Comparison of ENCODE assay signal across 14 mouse cellular contexts in genomic region chr17:12163903-12164302, GRCm38 (mm10). TPM values are rescaled to one million over a fixed set of nuclear protein-coding genes. Genes with fewer than 3 reads are reported as not detected.
DNase-seq lines count a peak whose midpoint lies in the region; ATAC-seq and TF ChIP-seq lines count a peak whose summit lies in the region.
"Had no signal": no experiment of that assay in that cellular context is flagged by ENCODE, and none has a peak within 500 bp of the region (broad histone marks: within the 10 kb centered on the region; RNA-seq: fewer than 3 reads in every experiment).

No protein-coding gene starts in this region.

- no peak for TF ChIP-seq CTCF in hindbrain, postnatal 0 days (IDR thresholded peaks at IDR 0.05; ENCODE audit: low read depth)
- TF ChIP-seq CTCF in stomach, postnatal 0 days (IDR thresholded peaks at IDR 0.05; ENCODE audit: low read depth) = no peak

- no peaks in the 10 kb centered on the region for H3K27me3 ChIP-seq in hindbrain, postnatal 0 days (ENCODE audit: insufficient read depth, low read length)
- no peaks in the 10 kb centered on the region for H3K27me3 ChIP-seq in hindbrain, embryonic 13.5 days
- no peaks in the 10 kb centered on the region for H3K27me3 ChIP-seq in stomach, postnatal 0 days (ENCODE audit: control insufficient read depth, insufficient read depth, low read length)
- H3K27me3 ChIP-seq: forebrain, embryonic 13.5 days had no signal

- H3K27ac ChIP-seq in hindbrain, postnatal 0 days = peak overlapping the region; percentile 20; the same call in 1 of the 2 replicates
- H3K27ac ChIP-seq in hindbrain, embryonic 13.5 days = no peak overlapping the region
- no peak overlapping the region for H3K27ac ChIP-seq in stomach, postnatal 0 days (replicated peaks)
- H3K27ac ChIP-seq: forebrain, embryonic 13.5 days had no signal

- 44% methylated on average over 7 of the region's 7 CpGs for WGBS in hindbrain, postnatal 0 days
- WGBS in hindbrain, embryonic 13.5 days = 57% methylated on average over 7 of the region's 7 CpGs
- 79% methylated on average over 7 of the region's 7 CpGs for WGBS in stomach, postnatal 0 days

- intact Hi-C loops in left cerebral cortex, postnatal 36 days (cut with DNase I) = loop anchor here (5.0 kb wide), 1 partner anchor 43 kb away; no protein-coding TSS in a partner anchor

- H3K9me3 ChIP-seq in hindbrain, postnatal 0 days (ENCODE audit: low read length) = no peaks in the 10 kb centered on the region
- H3K9me3 ChIP-seq in hindbrain, embryonic 13.5 days = no peaks in the 10 kb centered on the region
- no peaks in the 10 kb centered on the region for H3K9me3 ChIP-seq in stomach, postnatal 0 days (ENCODE audit: control insufficient read depth, low read length)
- H3K9me3 ChIP-seq: forebrain, embryonic 13.5 days had no signal

- no peak overlapping the region for H3K4me2 ChIP-seq in hindbrain, postnatal 0 days (ENCODE audit: low read depth, low read length)
- no peak overlapping the region for H3K4me2 ChIP-seq in hindbrain, embryonic 13.5 days
- H3K4me2 ChIP-seq in stomach, postnatal 0 days (replicated peaks; ENCODE audit: low read depth) = no peak overlapping the region
- H3K4me2 ChIP-seq: forebrain, embryonic 13.5 days had no signal

- DNase-seq in hindbrain, postnatal 0 days (ENCODE audit: low spot score) = no peak
- peak; percentile 79 for DNase-seq in right cerebral cortex, adult 18-20 months
- no peak for DNase-seq in right cerebral cortex, postnatal 14 days
- DNase-seq in frontal cortex, postnatal 36 days (ENCODE audit: low spot score in 2 of 2) = peak; percentile 64 to 79
- DNase-seq in left cerebral cortex, postnatal 36 days (ENCODE audit: low spot score in 2 of 2) = peak; percentile 61 to 71
- no peak for DNase-seq in stomach, postnatal 0 days (ENCODE audit: low spot score)
- DNase-seq in thymus, postnatal 10 days (ENCODE audit: low spot score in 2 of 2) = no peak
- DNase-seq: cerebellum, adult 8-10 months; gastrocnemius, postnatal 14 days; kidney, adult 11 months; lung, adult 18-20 months had no signal

- no peaks in the 10 kb centered on the region for H3K36me3 ChIP-seq in hindbrain, postnatal 0 days (ENCODE audit: insufficient read depth, low read length)
- peaks cover 9% of the 10 kb centered on the region; the same call in 1 of the 2 replicates for H3K36me3 ChIP-seq in hindbrain, embryonic 13.5 days
- H3K36me3 ChIP-seq in stomach, postnatal 0 days (ENCODE audit: control insufficient read depth, insufficient read depth, low read length) = no peaks in the 10 kb centered on the region

- peaks cover 20% of the 10 kb centered on the region for H3K4me1 ChIP-seq in hindbrain, postnatal 0 days (ENCODE audit: insufficient read depth, low read length)
- H3K4me1 ChIP-seq in hindbrain, embryonic 13.5 days (replicated peaks) = peaks cover 40% of the 10 kb centered on the region
- peaks cover 3% of the 10 kb centered on the region; the same call in 1 of the 2 replicates for H3K4me1 ChIP-seq in stomach, postnatal 0 days (replicated peaks; ENCODE audit: control insufficient read depth, insufficient read depth)

- H3K9ac ChIP-seq in hindbrain, postnatal 0 days (replicated peaks; ENCODE audit: low read length) = no peak overlapping the region
- H3K9ac ChIP-seq in hindbrain, embryonic 13.5 days = no peak overlapping the region
- H3K9ac ChIP-seq in stomach, postnatal 0 days (ENCODE audit: low read length) = no peak overlapping the region
- H3K9ac ChIP-seq: forebrain, embryonic 13.5 days had no signal

- no peak for ATAC-seq in hindbrain, postnatal 0 days
- no peak for ATAC-seq in hindbrain, embryonic 13.5 days (ENCODE audit: low FRiP score)
- ATAC-seq in stomach, postnatal 0 days (ENCODE audit: low FRiP score, low TSS enrichment) = no peak
- ATAC-seq: CD4-positive, CD25-positive, alpha-beta regulatory T cell, adult 4 months had no signal

- TF ChIP-seq EP300 in stomach, postnatal 0 days (optimal IDR thresholded peaks at IDR 0.05) = no peak

- no peak overlapping the region for H3K4me3 ChIP-seq in hindbrain, postnatal 0 days (ENCODE audit: low read length)
- H3K4me3 ChIP-seq in hindbrain, embryonic 13.5 days = no peak overlapping the region
- H3K4me3 ChIP-seq in stomach, postnatal 0 days (ENCODE audit: low read depth, low read length) = no peak overlapping the region
- H3K4me3 ChIP-seq: forebrain, embryonic 13.5 days had no signal

RNA-seq across cellular contexts. Expression of gene Agpat4, which starts 45.4 kb away (rescaled TPM):
- total RNA-seq in hindbrain, postnatal 0 days (2014; rRNA removed) = 53.6 and 59.3 TPM in 2 replicates
- 56.6 and 61.5 TPM in 2 replicates for polyA plus RNA-seq in hindbrain, postnatal 0 days (2015; fragmentation: Nextera tagmentation; extraction: Ambion mirVana)
- 55.2 and 60.2 TPM in 2 replicates for polyA plus RNA-seq in hindbrain, embryonic 13.5 days (2015; fragmentation: Nextera tagmentation; extraction: Ambion mirVana)
- total RNA-seq in left cerebral cortex, postnatal 36 days (2021) = 10 to 100 TPM; 54.1 to 66.5 TPM
- 18.7 and 19.5 TPM in 2 replicates for polyA plus RNA-seq in stomach, postnatal 0 days (2015; fragmentation: Nextera tagmentation; extraction: Ambion mirVana)

Comparison
In these comparisons a context has a peak if more than half of its experiments do, and no peak if none do; other contexts are left out.
1. DNase-seq: peak in right cerebral cortex, adult 18-20 months (single experiment), frontal cortex, postnatal 36 days (2 of 2) and left cerebral cortex, postnatal 36 days (2 of 2); none in hindbrain, postnatal 0 days (single experiment), right cerebral cortex, postnatal 14 days (single experiment), stomach, postnatal 0 days (single experiment) and thymus, postnatal 10 days (0 of 2).